Mouse (Mus musculus): ENCODE measurements at regions not wholly inside any gene's neighbourhood (a gene's known extent, or its start where the extent isn't known, plus 50 kb on each side); places are given as distances from the start of the nearest gene placed in this dataset.

DNA sequence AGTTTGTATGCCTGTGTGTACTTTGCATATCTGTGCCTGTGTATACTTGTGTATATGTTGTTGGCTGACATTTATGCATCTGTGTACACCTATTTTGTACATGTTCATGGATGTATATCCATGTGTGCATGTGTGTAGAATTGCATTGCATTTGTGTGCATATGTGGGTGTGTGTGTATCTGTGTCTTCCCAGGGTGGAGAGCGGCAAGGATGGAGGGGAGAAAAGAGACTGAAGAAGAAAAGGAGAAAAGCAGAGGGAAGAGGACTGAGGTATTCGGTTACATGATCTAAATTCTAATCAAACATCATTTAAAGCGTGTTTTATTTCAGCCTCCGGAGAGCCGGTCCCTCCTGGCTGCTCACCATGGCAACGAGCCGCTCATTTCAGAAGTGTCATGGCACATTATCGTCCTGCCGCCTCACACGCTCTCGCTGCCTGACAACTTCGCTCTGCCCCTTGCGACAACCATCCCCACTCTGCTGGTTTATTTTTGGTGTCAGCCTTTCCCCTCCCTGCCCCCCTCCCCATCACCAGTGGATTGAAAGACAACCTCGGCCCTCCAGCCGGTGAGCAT is 58.6 kb downstream of the Mrm1 start:
- no peak for DNase-seq (ENCODE audit: low read depth, low spot score)

DNA sequence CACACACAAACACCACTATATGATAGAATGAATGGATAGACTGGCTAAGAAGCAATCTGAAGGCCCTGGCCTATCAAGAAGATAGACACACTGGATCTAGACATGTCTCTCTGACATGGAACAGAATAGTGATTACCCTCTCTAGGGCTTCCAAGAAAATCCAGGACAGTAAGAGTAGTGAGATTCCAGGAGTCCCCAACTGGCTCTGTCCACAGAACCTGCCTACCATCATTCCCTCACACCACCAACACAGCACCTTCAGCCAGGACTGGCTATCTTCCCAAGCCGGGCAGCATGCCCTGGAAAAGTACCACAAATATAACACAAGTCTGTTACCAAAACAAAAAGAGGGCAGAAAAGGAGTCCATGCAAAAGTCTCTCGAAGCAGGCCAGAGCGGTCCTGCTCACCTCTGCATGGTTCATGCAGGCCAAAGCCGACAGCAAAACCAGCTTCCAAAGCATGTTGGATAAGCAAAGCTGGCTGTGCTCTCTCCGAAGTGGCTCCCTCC is 59.8 kb downstream of the Mrm1 start:
- DNase-seq (ENCODE audit: low read depth, low spot score): no peak

GRCm38 (mm10) chr11:84752007-84752406 is 67.3 kb downstream of the Mrm1 start:
- DNase-seq (ENCODE audit: low read depth, low spot score): peak; percentile 57

GRCm38 (mm10) chr11:84749490-84750349 is 69.6 kb downstream of the Mrm1 start:
- DNase-seq (ENCODE audit: low read depth, low spot score): peak; percentile 75

- DNase-seq (ENCODE audit: low read depth, low spot score): peak; percentile 68
Observed at GRCm38 (mm10) chr11:84738769-84739589, 80.3 kb downstream of the Mrm1 start.

- DNase-seq (ENCODE audit: low read depth, low spot score): peak; percentile 74
Observed at GRCm38 (mm10) chr11:84738128-84738527, 81.2 kb downstream of the Mrm1 start.

GRCm38 (mm10) chr11:84731890-84732289 is 87.4 kb downstream of the Mrm1 start:
- DNase-seq (ENCODE audit: low read depth, low spot score): no peak

GRCm38 (mm10) chr11:84730218-84730617 is 89.1 kb downstream of the Mrm1 start:
- DNase-seq (ENCODE audit: low read depth, low spot score): no peak

DNA sequence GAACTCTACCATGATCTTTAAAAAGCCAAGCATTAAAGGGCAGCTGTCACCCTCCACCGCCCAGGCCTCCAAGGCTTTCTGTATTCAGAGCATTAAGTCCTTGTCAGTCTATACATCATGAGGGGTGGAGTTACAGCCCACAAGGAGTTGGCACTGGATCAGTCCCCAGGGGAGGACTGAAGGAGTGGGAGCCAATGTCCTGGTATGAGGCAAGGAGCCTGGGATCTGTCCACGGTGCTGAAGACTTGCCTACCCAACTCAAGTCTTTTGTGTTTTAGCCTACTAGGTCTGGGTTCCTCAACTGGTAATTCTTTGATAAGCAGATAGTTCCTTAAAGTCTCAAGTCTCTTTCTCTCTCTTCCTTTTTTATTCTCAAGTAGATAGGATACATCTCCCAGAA is 90.1 kb downstream of the Mrm1 start:
- DNase-seq (ENCODE audit: low read depth, low spot score): peak; percentile 85

DNA sequence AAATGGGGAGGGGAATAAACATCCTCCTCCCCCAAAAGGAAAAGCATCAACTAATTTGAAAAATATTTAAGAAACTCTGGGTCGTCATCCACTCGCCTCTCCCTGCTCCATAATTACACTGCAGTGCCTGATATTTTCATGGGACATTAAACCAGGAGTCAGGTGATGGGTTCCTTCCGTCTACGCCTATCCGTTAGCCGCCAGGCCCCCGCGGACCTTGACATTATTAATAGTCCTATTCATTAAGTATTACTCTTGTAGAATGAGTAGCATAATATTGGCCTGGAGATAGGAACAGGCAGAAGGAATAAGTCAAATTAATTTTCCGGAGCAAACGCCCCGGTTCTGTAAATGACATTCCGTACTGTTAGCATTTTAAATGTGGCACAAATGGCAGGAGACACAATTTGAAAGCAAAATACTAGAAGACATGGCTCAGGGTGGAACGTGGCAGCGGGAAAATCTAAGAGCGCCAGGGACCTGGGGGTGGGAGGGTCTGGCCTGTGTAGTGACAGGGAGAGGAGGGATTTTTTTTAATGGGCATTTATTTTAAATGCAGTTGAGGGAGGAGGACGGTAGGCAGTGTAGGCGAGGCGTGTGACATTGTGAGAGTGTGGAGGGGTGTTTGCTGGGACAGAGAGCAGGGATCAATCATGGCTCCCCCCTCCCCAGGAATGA is 93.2 kb downstream of the Mrm1 start:
- DNase-seq (ENCODE audit: low read depth, low spot score): no peak

DNA sequence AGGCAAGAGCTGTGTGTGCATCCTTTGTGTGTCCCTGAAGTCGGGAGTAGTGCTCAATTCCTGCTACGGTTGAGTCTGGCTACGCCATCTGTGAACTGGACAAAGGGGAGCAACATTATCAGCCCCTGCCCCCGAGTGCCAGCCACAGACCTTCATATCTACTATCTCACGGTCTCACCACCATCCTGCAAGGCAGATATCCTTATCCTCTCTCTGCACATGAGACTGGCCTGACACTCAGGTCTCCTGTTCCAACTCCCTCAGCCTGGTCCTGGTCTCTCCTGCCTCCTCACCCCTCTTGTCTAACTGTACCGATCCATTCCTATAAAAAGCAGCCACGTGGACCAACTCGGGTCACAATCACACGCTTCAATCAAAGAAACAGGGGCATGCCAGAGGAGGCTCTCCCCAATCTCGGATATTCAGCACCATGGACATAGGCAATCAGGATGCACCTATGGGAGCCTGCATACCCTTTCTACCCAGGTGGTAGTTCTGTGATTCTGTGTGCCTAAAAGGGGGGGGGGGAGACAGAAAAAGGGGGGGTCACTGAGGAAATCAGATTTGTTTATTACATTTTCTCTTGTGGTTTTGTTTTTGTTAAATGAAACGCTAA is 94.0 kb downstream of the Mrm1 start:
- DNase-seq (ENCODE audit: low read depth, low spot score): no peak

GRCm38 (mm10) chr11:84724080-84724479 is 95.2 kb downstream of the Mrm1 start:
- DNase-seq (ENCODE audit: low read depth, low spot score): peak; percentile 71

DNA sequence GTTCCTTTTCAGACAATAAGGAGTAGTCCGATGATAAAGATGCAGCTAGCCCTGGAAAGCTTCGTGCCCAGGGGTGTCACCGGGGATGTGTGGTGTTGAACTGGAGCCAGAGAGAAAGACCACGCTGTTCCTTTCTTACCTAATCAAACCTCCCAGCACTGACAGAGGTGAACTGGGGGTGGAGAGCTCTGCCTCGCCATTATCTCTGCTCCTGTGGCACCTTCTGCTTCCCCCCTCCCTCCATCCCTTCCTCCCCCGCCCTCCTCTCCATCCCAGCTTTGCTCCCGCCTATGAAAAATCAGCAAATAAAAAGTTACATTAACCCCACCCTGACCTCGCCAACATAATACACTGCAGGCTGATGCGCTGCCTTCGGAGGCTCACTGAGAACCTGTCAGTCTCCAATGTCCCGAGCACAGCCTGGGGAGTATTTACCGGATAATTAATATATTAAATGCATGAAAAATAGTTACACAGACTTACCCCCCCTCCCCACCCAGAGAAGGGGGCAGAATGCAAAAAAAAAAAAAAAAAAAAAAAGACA is 96.6 kb downstream of the Mrm1 start:
- DNase-seq (ENCODE audit: low read depth, low spot score): no peak

- peak; percentile 22 for DNase-seq (ENCODE audit: low read depth, low spot score)
Observed at GRCm38 (mm10) chr11:84721979-84722378, 97.3 kb downstream of the Mrm1 start.

GRCm38 (mm10) chr11:84721150-84721549 is 98.2 kb downstream of the Mrm1 start:
- peak; percentile 41 for DNase-seq (ENCODE audit: low read depth, low spot score)

DNA sequence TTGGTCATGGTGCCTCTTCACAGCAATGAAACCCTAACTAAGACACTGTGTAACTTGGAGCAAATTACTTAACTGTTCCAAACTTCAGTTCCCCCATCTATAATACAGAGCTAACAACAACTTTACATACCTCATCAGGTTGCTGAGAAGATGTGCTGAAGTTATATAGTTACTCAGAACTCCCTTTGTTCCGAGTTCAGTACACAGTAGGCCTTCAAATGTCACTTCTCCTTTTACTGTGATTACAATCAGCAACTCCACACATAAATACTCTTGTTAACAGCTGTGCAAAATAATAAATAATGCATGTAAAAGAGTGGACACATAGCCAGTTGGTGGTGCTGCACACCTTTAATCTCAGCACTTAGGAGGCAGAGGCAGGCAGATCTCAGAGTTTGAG is 99.5 kb downstream of the Mrm1 start:
- DNase-seq (ENCODE audit: low read depth, low spot score): no peak

GRCm38 (mm10) chr11:84712731-84713130 is 106.6 kb downstream of the Mrm1 start:
- peak; percentile 58 for DNase-seq (ENCODE audit: low read depth, low spot score)

GRCm38 (mm10) chr11:84711886-84712285 is 107.4 kb downstream of the Mrm1 start:
- DNase-seq (ENCODE audit: low read depth, low spot score): no peak

- no peak for DNase-seq (ENCODE audit: low read depth, low spot score)
Observed at GRCm38 (mm10) chr11:84708222-84708730, 111.0 kb downstream of the Mrm1 start.

DNA sequence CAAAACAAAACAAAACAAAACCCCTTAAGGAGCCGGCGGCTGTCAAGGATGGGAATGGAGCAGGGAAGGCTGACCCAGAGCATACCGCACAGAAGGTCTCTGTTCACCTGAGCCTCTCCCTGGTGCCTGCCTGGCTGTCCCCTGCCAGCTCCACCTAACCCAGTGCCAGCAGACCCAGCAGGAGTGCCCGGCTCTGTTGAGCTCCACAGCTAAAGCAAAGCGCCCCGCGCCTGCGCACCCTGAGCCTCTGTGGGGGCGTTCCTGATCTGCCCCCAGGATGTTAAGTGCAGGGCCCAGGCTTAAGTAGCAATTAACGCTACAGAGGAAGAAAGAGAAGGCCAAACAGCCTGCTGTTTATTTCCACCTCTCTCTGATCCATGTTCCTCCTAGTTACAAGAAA is 111.5 kb downstream of the Mrm1 start:
- DNase-seq (ENCODE audit: low read depth, low spot score): no peak

- no peak for DNase-seq (ENCODE audit: low read depth, low spot score)
Observed at GRCm38 (mm10) chr11:84706692-84707091, 112.6 kb downstream of the Mrm1 start.

Measured in ES-CJ7 (cell line).